Mouse (Mus musculus) liver, adult 2 months (tissue): ENCODE results near the gene Cldn7. TPM values are rescaled to one million over a fixed set of nuclear protein-coding genes. Genes with fewer than 3 reads are reported as not detected.
"Not testable (repeated sequence)": the region's sequence is repeated elsewhere in the genome, so short reads cannot be mapped to it uniquely, and the experiment has no call there.

Experiments used
- DNase-seq: peaks from one replicate; pipeline ENCODE4 v3.0.0-alpha.2; 2011; ENCODE audit warnings: low read depth, low spot score; ENCODE audit errors: extremely low read depth
- H3K27ac ChIP-seq: fragments of 200-500 bp; replicated peaks from 2 replicates; pipeline ENCODE4 v1.5.1; 2012; ENCODE audit warnings: low read depth, mild to moderate bottlenecking, control low read depth, inconsistent platforms, low read length; ENCODE audit not compliant: insufficient read depth
- H3K27me3 ChIP-seq: fragments of 200-500 bp; 2 replicates; pipeline ENCODE4 v1.6.1; 2012; ENCODE audit warnings: mild to moderate bottlenecking, moderate library complexity, low read length, inconsistent platforms; ENCODE audit not compliant: control insufficient read depth, insufficient read depth
- H3K36me3 ChIP-seq: fragments of 200-500 bp; 2 replicates; pipeline ENCODE4 v1.6.1; 2012; ENCODE audit warnings: low read length, inconsistent platforms; ENCODE audit not compliant: control insufficient read depth, insufficient read depth
- H3K4me1 ChIP-seq: fragments of 200-500 bp; 2 replicates; pipeline ENCODE4 v1.6.1; 2011; ENCODE audit warnings: low read length; ENCODE audit not compliant: control insufficient read depth, insufficient read depth
- H3K4me3 ChIP-seq: fragments of 200-500 bp; 2 replicates; pipeline ENCODE4 v1.5.1; 2011; ENCODE audit warnings: low read depth, mild to moderate bottlenecking, control low read depth, low read length, moderate library complexity; ENCODE audit not compliant: insufficient read depth
- H3K79me2 ChIP-seq: fragments of 200-500 bp; 2 replicates; pipeline ENCODE4 v1.6.1; 2012; ENCODE audit warnings: inconsistent platforms, mild to moderate bottlenecking, low read length, moderate library complexity; ENCODE audit not compliant: control insufficient read depth, insufficient read depth
- H3K9ac ChIP-seq: fragments of 200-500 bp; 2 replicates; pipeline ENCODE4 v1.6.1; 2012; ENCODE audit warnings: low read depth, mild to moderate bottlenecking, control low read depth, inconsistent platforms, low read length
- CTCF ChIP-seq: fragments of 200-500 bp; IDR thresholded peaks from 2 replicates; pipeline ENCODE4 v1.5.1; 2011; ENCODE audit warnings: low read depth, low read length, control low read depth
- POLR2A ChIP-seq: fragments of 200-500 bp; IDR thresholded peaks from 2 replicates; pipeline ENCODE4 v1.6.1; 2011; ENCODE audit warnings: low read length, control low read depth; ENCODE audit not compliant: insufficient read depth; ENCODE audit errors: extremely low read depth
- whole genome bisulfite sequencing: fragments of 180-500 bp; shearing (Covaris S2); methylation state at CpG from one replicate; pipeline ENCODE4 v1.1.7; 2018; 5-methylcytosine and 5-hydroxymethylcytosine counted together
- polyA plus RNA-seq: library from polyadenylated mRNA; depleted of rRNA; stranded (reverse); fragments of >200 nt; gene quantifications from 2 replicates; pipeline ENCODE4 v1.2.3, GENCODE M21; 2012
- total RNA-seq: library from RNA; depleted of rRNA; stranded (reverse); fragments of >200 nt; gene quantifications from 2 replicates; pipeline ENCODE4 v1.2.3, GENCODE M21; 2014

Cldn7 gene
- total and polyA plus RNA-seq, 2 experiments, result 0.26 to 0.37 TPM

GRCm38 (mm10) chr11:69948066-69948762 lies 16.4 kb upstream of the Cldn7 start, which contains the start of gene Slc2a4:
TSS of gene Slc2a4 (minus strand) at chr11:69948188.
- H3K4me1 ChIP-seq, result peaks cover 3% of the 10 kb centered on the region; the same call in 1 of the 2 replicates
- DNase-seq, result peak; percentile 63
- WGBS, result 1% methylated on average over 34 of the region's 34 CpGs
- peak within 1 kb of the TSS; percentile 49; the same call in 1 of the 2 replicates for H3K4me3 ChIP-seq
- H3K79me2 ChIP-seq, result no peaks in the 10 kb centered on the region
- no peak for TF ChIP-seq CTCF
- no peak for TF ChIP-seq POLR2A
- no peaks in the 10 kb centered on the region for H3K27me3 ChIP-seq
- H3K36me3 ChIP-seq, result no peaks in the 10 kb centered on the region
- H3K9ac ChIP-seq, result no peak within 1 kb of the TSS; the same call in 1 of the 2 replicates
- H3K27ac ChIP-seq, result no peak within 1 kb of the TSS; the same call in 1 of the 2 replicates

- peak; percentile 76 for DNase-seq
- Histone ChIP-seq H3K9ac (no peak overlapping the region), H3K4me3 (peak overlapping the region; percentile 31; the same call in 1 of the 2 replicates), H3K36me3 (no peaks in the 10 kb centered on the region), H3K27me3 (no peaks in the 10 kb centered on the region), H3K27ac (no peak overlapping the region; the same call in 1 of the 2 replicates), H3K4me1 (peaks cover 3% of the 10 kb centered on the region; the same call in 1 of the 2 replicates), H3K79me2 (no peaks in the 10 kb centered on the region)
- WGBS, result under 1% methylated on average over 14 of the region's 14 CpGs
- TF ChIP-seq POLR2A (no peak), CTCF (peak; percentile 87)
These were observed 15.8 kb upstream of the Cldn7 start for GRCm38 (mm10) chr11:69948763-69949150.

- H3K36me3 ChIP-seq, result no peaks in the 10 kb centered on the region
- no peak overlapping the region for H3K4me3 ChIP-seq
- TF ChIP-seq POLR2A, result no peak
- peak; percentile 30; the same call in 1 of the 2 replicates for TF ChIP-seq CTCF
- H3K27ac ChIP-seq, result no peak overlapping the region
- no peaks in the 10 kb centered on the region for H3K27me3 ChIP-seq
- no peak overlapping the region for H3K9ac ChIP-seq
- no peak for DNase-seq
- H3K79me2 ChIP-seq, result no peaks in the 10 kb centered on the region
- peaks cover 3% of the 10 kb centered on the region; the same call in 1 of the 2 replicates for H3K4me1 ChIP-seq
- 58% methylated on average over 4 of the region's 4 CpGs for WGBS
These were observed 13.6 kb upstream of the Cldn7 start for GRCm38 (mm10) chr11:69950807-69951459.

GRCm38 (mm10) chr11:69952274-69952673 lies 12.3 kb upstream of the Cldn7 start:
- no peak overlapping the region for H3K4me3 ChIP-seq
- TF ChIP-seq POLR2A (no peak), CTCF (no peak)
- no peak overlapping the region for H3K9ac ChIP-seq
- peaks cover 3% of the 10 kb centered on the region; the same call in 1 of the 2 replicates for H3K4me1 ChIP-seq
- no peaks in the 10 kb centered on the region for H3K27me3 ChIP-seq
- H3K36me3 ChIP-seq, result no peaks in the 10 kb centered on the region
- no peaks in the 10 kb centered on the region for H3K79me2 ChIP-seq
- no peak for DNase-seq
- 27% methylated on average over 1 of the region's 1 CpGs for WGBS
- no peak overlapping the region for H3K27ac ChIP-seq

GRCm38 (mm10) chr11:69953267-69953915 lies 11.2 kb upstream of the Cldn7 start:
- Histone ChIP-seq H3K4me1 (peaks cover 3% of the 10 kb centered on the region; the same call in 1 of the 2 replicates), H3K27me3 (no peaks in the 10 kb centered on the region), H3K79me2 (no peaks in the 10 kb centered on the region), H3K27ac (no peak overlapping the region), H3K9ac (no peak overlapping the region), H3K4me3 (no peak overlapping the region), H3K36me3 (no peaks in the 10 kb centered on the region)
- no peak for DNase-seq
- no peak for TF ChIP-seq POLR2A
- TF ChIP-seq CTCF, result no peak
- 46% methylated on average over 11 of the region's 11 CpGs for WGBS

GRCm38 (mm10) chr11:69955618-69956017 lies 9.0 kb upstream of the Cldn7 start:
- not testable (repeated sequence) for H3K4me1 ChIP-seq, H3K4me3 ChIP-seq, H3K27me3 ChIP-seq, H3K79me2 ChIP-seq, DNase-seq, H3K36me3 ChIP-seq, H3K9ac ChIP-seq, H3K27ac ChIP-seq
- 84% methylated on average over 4 of the region's 4 CpGs for WGBS
